Mouse (Mus musculus) CH12.LX (cell line): Measurements from ENCODE around the gene Slc26a6.

Experiments
- ELF1 ChIP-seq: IDR thresholded peaks from 2 replicates; pipeline ENCODE4 v1.6.1; 2014; ENCODE audit warnings: low read depth, mild to moderate bottlenecking, inconsistent platforms, low read length, improper control_type of control experiment
- EP300 ChIP-seq: IDR thresholded peaks from 2 replicates; pipeline ENCODE4 v1.6.1; 2011; ENCODE audit warnings: low read length, improper control_type of control experiment
- POLR2AphosphoS2 ChIP-seq: IDR thresholded peaks from 2 replicates; pipeline ENCODE4 v1.6.1; 2011; ENCODE audit warnings: low read depth, low read length, improper control_type of control experiment
- TCF12 ChIP-seq: IDR thresholded peaks from 2 replicates; pipeline ENCODE4 v1.6.1; 2014; ENCODE audit warnings: low read depth, mild to moderate bottlenecking, inconsistent platforms, low read length, improper control_type of control experiment
- UBTF ChIP-seq: IDR thresholded peaks from 2 replicates; pipeline ENCODE4 v1.6.1; 2012; ENCODE audit warnings: low read depth, mild to moderate bottlenecking, inconsistent platforms, low read length, improper control_type of control experiment, moderate library complexity
- ZMIZ1 ChIP-seq: IDR thresholded peaks from 2 replicates; pipeline ENCODE4 v1.6.1; 2012; ENCODE audit warnings: low read depth, mild to moderate bottlenecking, inconsistent platforms, low read length, improper control_type of control experiment

GRCm38 (mm10) chr9:108809723-108810122 is 43.4 kb upstream of the Slc26a6 start:
- TF ChIP-seq ZMIZ1: no peak
- peak; percentile 95 for TF ChIP-seq EP300
- peak; percentile 71 for TF ChIP-seq ELF1
- TF ChIP-seq POLR2AphosphoS2: no peak
- no peak for TF ChIP-seq UBTF
- TF ChIP-seq TCF12: peak; percentile 79; the same call in 1 of the 2 replicates
